Mouse (Mus musculus): ENCODE data around the gene Lrrc28. TPM values are rescaled to one million over a fixed set of nuclear protein-coding genes. Genes with fewer than 3 reads are reported as not detected.

Gene Lrrc28
- polyA plus RNA-seq, 1 experiment: 9.1 TPM

- H3K27me3 ChIP-seq (ENCODE audit: control insufficient read depth, insufficient read depth, insufficient read length): no peaks in the 10 kb centered on the region
- no peak for TF ChIP-seq MAX (IDR thresholded peaks at IDR 0.05)
- TF ChIP-seq FOSL1 (IDR thresholded peaks at IDR 0.05; ENCODE audit: insufficient read depth, low read length, poor library complexity, severe bottlenecking): no peak
- TF ChIP-seq CEBPB (IDR thresholded peaks at IDR 0.05; ENCODE audit: low read depth): no peak
- no peak for TF ChIP-seq MYOD1 (IDR thresholded peaks at IDR 0.05; ENCODE audit: control insufficient read depth, insufficient read length, low read depth)
- no peak for TF ChIP-seq USF1 (IDR thresholded peaks at IDR 0.05; ENCODE audit: low read depth)
- no peak for TF ChIP-seq CTCF (IDR thresholded peaks at IDR 0.05; ENCODE audit: control insufficient read depth, insufficient read depth, insufficient read length)
- no peak for TF ChIP-seq MYOG (IDR thresholded peaks at IDR 0.05; ENCODE audit: control insufficient read depth, extremely low read depth, insufficient read length)
- H3K79me3 ChIP-seq (ENCODE audit: low read depth): no peaks in the 10 kb centered on the region
- H3ac ChIP-seq (ENCODE audit: control insufficient read depth, insufficient read length, low read depth): no peak overlapping the region
- H3K79me2 ChIP-seq (ENCODE audit: control insufficient read depth, insufficient read depth): no peaks in the 10 kb centered on the region
- H3K4me3 ChIP-seq (ENCODE audit: insufficient read depth, poor library complexity, severe bottlenecking): no peak overlapping the region
- no peaks in the 10 kb centered on the region for H3K36me3 ChIP-seq (ENCODE audit: control insufficient read depth, insufficient read depth)
Observed at GRCm38 (mm10) chr7:67688281-67688680, 43.2 kb upstream of the Lrrc28 start.

- no peaks in the 10 kb centered on the region for H3K79me3 ChIP-seq (ENCODE audit: low read depth)
- no peaks in the 10 kb centered on the region for H3K27me3 ChIP-seq (ENCODE audit: control insufficient read depth, insufficient read depth, insufficient read length)
- no peaks in the 10 kb centered on the region for H3K79me2 ChIP-seq (ENCODE audit: control insufficient read depth, insufficient read depth)
- no peak overlapping the region for H3K4me3 ChIP-seq (ENCODE audit: insufficient read depth, poor library complexity, severe bottlenecking)
- TF ChIP-seq MYOG (IDR thresholded peaks at IDR 0.05; ENCODE audit: control insufficient read depth, extremely low read depth, insufficient read length) (no peak), FOSL1 (IDR thresholded peaks at IDR 0.05; ENCODE audit: insufficient read depth, low read length, poor library complexity, severe bottlenecking) (no peak), CEBPB (IDR thresholded peaks at IDR 0.05; ENCODE audit: low read depth) (no peak), CTCF (IDR thresholded peaks at IDR 0.05; ENCODE audit: control insufficient read depth, insufficient read depth, insufficient read length) (no peak), MAX (IDR thresholded peaks at IDR 0.05) (no peak), USF1 (IDR thresholded peaks at IDR 0.05; ENCODE audit: low read depth) (no peak), MYOD1 (IDR thresholded peaks at IDR 0.05; ENCODE audit: control insufficient read depth, insufficient read length, low read depth) (no peak)
- H3K36me3 ChIP-seq (ENCODE audit: control insufficient read depth, insufficient read depth): peaks cover 3% of the 10 kb centered on the region
- no peak overlapping the region for H3ac ChIP-seq (ENCODE audit: control insufficient read depth, insufficient read length, low read depth)
Observed at GRCm38 (mm10) chr7:67686545-67686944, 41.5 kb upstream of the Lrrc28 start.

- no peak for TF ChIP-seq FOSL1 (IDR thresholded peaks at IDR 0.05; ENCODE audit: insufficient read depth, low read length, poor library complexity, severe bottlenecking)
- TF ChIP-seq MYOG (IDR thresholded peaks at IDR 0.05; ENCODE audit: control insufficient read depth, extremely low read depth, insufficient read length): no peak
- TF ChIP-seq USF1 (IDR thresholded peaks at IDR 0.05; ENCODE audit: low read depth): no peak
- TF ChIP-seq CEBPB (IDR thresholded peaks at IDR 0.05; ENCODE audit: low read depth): no peak
- TF ChIP-seq MAX (IDR thresholded peaks at IDR 0.05): no peak
- no peak for TF ChIP-seq CTCF (IDR thresholded peaks at IDR 0.05; ENCODE audit: control insufficient read depth, insufficient read depth, insufficient read length)
- TF ChIP-seq MYOD1 (IDR thresholded peaks at IDR 0.05; ENCODE audit: control insufficient read depth, insufficient read length, low read depth): no peak
- H3ac ChIP-seq (ENCODE audit: control insufficient read depth, insufficient read length, low read depth): no peak overlapping the region
- no peaks in the 10 kb centered on the region for H3K79me3 ChIP-seq (ENCODE audit: low read depth)
- H3K4me3 ChIP-seq (ENCODE audit: insufficient read depth, poor library complexity, severe bottlenecking): no peak overlapping the region
- peaks cover 3% of the 10 kb centered on the region for H3K36me3 ChIP-seq (ENCODE audit: control insufficient read depth, insufficient read depth)
- H3K79me2 ChIP-seq (ENCODE audit: control insufficient read depth, insufficient read depth): no peaks in the 10 kb centered on the region
- H3K27me3 ChIP-seq (ENCODE audit: control insufficient read depth, insufficient read depth, insufficient read length): no peaks in the 10 kb centered on the region
Observed at GRCm38 (mm10) chr7:67683006-67683405, 37.9 kb upstream of the Lrrc28 start.

- no peaks in the 10 kb centered on the region for H3K27me3 ChIP-seq (ENCODE audit: control insufficient read depth, insufficient read depth, insufficient read length)
- TF ChIP-seq CEBPB (IDR thresholded peaks at IDR 0.05; ENCODE audit: low read depth): no peak
- no peak for TF ChIP-seq MAX (IDR thresholded peaks at IDR 0.05)
- no peak for TF ChIP-seq CTCF (IDR thresholded peaks at IDR 0.05; ENCODE audit: control insufficient read depth, insufficient read depth, insufficient read length)
- no peak for TF ChIP-seq MYOD1 (IDR thresholded peaks at IDR 0.05; ENCODE audit: control insufficient read depth, insufficient read length, low read depth)
- TF ChIP-seq FOSL1 (IDR thresholded peaks at IDR 0.05; ENCODE audit: insufficient read depth, low read length, poor library complexity, severe bottlenecking): no peak
- no peak for TF ChIP-seq USF1 (IDR thresholded peaks at IDR 0.05; ENCODE audit: low read depth)
- TF ChIP-seq MYOG (IDR thresholded peaks at IDR 0.05; ENCODE audit: control insufficient read depth, extremely low read depth, insufficient read length): no peak
- no peak overlapping the region for H3ac ChIP-seq (ENCODE audit: control insufficient read depth, insufficient read length, low read depth)
- H3K36me3 ChIP-seq (ENCODE audit: control insufficient read depth, insufficient read depth): peaks cover 3% of the 10 kb centered on the region
- H3K79me2 ChIP-seq (ENCODE audit: control insufficient read depth, insufficient read depth): no peaks in the 10 kb centered on the region
- no peak overlapping the region for H3K4me3 ChIP-seq (ENCODE audit: insufficient read depth, poor library complexity, severe bottlenecking)
- no peaks in the 10 kb centered on the region for H3K79me3 ChIP-seq (ENCODE audit: low read depth)
Observed at GRCm38 (mm10) chr7:67681078-67681477, 36.0 kb upstream of the Lrrc28 start.

GRCm38 (mm10) chr7:67678878-67679499 lies 33.9 kb upstream of the Lrrc28 start:
- Histone ChIP-seq H3K4me3 (ENCODE audit: insufficient read depth, poor library complexity, severe bottlenecking) (no peak overlapping the region), H3K27me3 (ENCODE audit: control insufficient read depth, insufficient read depth, insufficient read length) (no peaks in the 10 kb centered on the region), H3K36me3 (ENCODE audit: control insufficient read depth, insufficient read depth) (peaks cover 3% of the 10 kb centered on the region), H3ac (ENCODE audit: control insufficient read depth, insufficient read length, low read depth) (no peak overlapping the region), H3K79me3 (ENCODE audit: low read depth) (no peaks in the 10 kb centered on the region), H3K79me2 (ENCODE audit: control insufficient read depth, insufficient read depth) (no peaks in the 10 kb centered on the region)
- no peak for TF ChIP-seq USF1 (IDR thresholded peaks at IDR 0.05; ENCODE audit: low read depth)
- no peak for TF ChIP-seq CTCF (IDR thresholded peaks at IDR 0.05; ENCODE audit: control insufficient read depth, insufficient read depth, insufficient read length)
- TF ChIP-seq MAX (IDR thresholded peaks at IDR 0.05): no peak
- no peak for TF ChIP-seq CEBPB (IDR thresholded peaks at IDR 0.05; ENCODE audit: low read depth)
- TF ChIP-seq MYOD1 (IDR thresholded peaks at IDR 0.05; ENCODE audit: control insufficient read depth, insufficient read length, low read depth): no peak

GRCm38 (mm10) chr7:67673656-67674055 lies 28.6 kb upstream of the Lrrc28 start:
- no peaks in the 10 kb centered on the region for H3K79me2 ChIP-seq (ENCODE audit: control insufficient read depth, insufficient read depth)
- H3K27me3 ChIP-seq (ENCODE audit: control insufficient read depth, insufficient read depth, insufficient read length): no peaks in the 10 kb centered on the region
- H3K36me3 ChIP-seq (ENCODE audit: control insufficient read depth, insufficient read depth): peaks cover 4% of the 10 kb centered on the region
- no peak overlapping the region for H3K4me3 ChIP-seq (ENCODE audit: insufficient read depth, poor library complexity, severe bottlenecking)
- no peak overlapping the region for H3ac ChIP-seq (ENCODE audit: control insufficient read depth, insufficient read length, low read depth)
- H3K79me3 ChIP-seq (ENCODE audit: low read depth): no peaks in the 10 kb centered on the region
- TF ChIP-seq CTCF (IDR thresholded peaks at IDR 0.05; ENCODE audit: control insufficient read depth, insufficient read depth, insufficient read length) (no peak), MYOD1 (IDR thresholded peaks at IDR 0.05; ENCODE audit: control insufficient read depth, insufficient read length, low read depth) (no peak), MYOG (IDR thresholded peaks at IDR 0.05; ENCODE audit: control insufficient read depth, extremely low read depth, insufficient read length) (no peak), MAX (IDR thresholded peaks at IDR 0.05) (no peak), USF1 (IDR thresholded peaks at IDR 0.05; ENCODE audit: low read depth) (no peak), FOSL1 (IDR thresholded peaks at IDR 0.05; ENCODE audit: insufficient read depth, low read length, poor library complexity, severe bottlenecking) (no peak), CEBPB (IDR thresholded peaks at IDR 0.05; ENCODE audit: low read depth) (no peak)
